Mouse (Mus musculus): ENCODE data around the gene Hoxd3.

Gene Hoxd3

GRCm38 (mm10) chr2:74678891-74679595 lies 32.7 kb upstream of the Hoxd3 start, which contains the start of gene Hoxd11:
Gene Hoxd11, plus strand, starts transcription at chr2:74679557.
- peak in 1 of 2 experiments; percentile 61 for DNase-seq (ENCODE audit: low spot score in 2 of 2)

DNA sequence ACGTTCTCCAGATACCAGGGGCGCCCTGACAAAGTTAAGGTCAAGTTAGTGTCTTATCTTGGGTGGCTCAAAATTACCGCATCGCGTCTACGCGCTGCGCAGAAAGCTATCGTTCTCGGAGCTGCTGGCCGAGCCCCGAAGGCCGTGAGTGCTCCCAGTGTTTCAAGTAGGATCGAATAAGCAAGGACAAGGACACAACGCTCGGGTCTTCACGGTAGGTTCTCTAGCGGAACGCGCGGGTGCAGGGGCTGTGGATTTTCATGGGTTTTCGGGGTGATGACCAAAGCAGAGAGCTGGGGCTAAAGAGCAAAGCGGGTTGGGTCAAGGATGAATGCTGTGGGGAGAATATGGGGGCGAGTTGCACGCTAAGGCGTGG lies 32.1 kb upstream of the Hoxd3 start:
- peak in 1 of 2 experiments; percentile 60 for DNase-seq (ENCODE audit: low spot score in 2 of 2)

DNA sequence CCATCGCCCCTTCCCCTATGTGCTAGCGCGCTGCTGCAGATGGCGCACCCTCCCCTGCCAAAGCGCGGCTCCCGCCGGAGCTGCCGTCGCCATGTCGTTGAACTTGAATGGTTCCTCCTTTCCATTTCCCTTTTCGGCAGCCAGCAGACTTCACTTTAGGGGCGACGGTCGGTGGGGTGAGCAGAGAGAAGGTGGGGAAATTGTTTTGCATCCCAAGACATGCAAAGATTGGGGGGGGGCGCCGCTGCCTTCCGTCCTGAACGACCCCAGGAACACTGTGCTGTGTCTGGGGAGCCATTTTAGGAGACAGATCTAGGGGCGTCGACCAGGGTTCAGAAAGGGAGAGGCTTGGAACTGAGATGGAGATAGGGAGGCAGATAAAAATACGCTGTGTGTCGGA lies 31.7 kb upstream of the Hoxd3 start:
- DNase-seq (ENCODE audit: low spot score in 2 of 2), result no peak

- DNase-seq (ENCODE audit: low spot score in 2 of 2), result peak in 1 of 2 experiments; percentile 56
Measured at GRCm38 (mm10) chr2:74680561-74681398, 30.9 kb upstream of the Hoxd3 start.

GRCm38 (mm10) chr2:74681594-74682531 lies 29.9 kb upstream of the Hoxd3 start:
- DNase-seq (ENCODE audit: low spot score in 2 of 2), result peak; percentile 31 to 62

DNA sequence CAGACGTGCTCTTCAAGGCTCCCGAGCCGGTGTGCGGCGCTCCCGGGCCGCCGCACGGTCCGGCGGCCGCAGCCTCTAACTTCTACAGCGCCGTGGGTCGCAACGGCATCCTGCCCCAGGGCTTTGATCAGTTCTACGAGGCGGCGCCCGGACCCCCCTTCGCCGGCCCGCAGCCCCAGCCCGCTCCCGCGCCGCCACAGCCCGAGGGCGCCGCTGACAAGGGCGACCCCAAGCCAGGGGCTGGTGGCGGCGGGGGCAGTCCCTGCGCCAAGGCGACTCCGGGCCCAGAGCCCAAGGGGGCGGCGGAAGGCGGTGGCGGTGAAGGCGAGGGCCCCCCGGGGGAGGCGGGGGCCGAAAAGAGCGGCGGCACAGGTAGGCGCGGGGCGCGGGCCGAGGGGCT lies 28.9 kb upstream of the Hoxd3 start:
- peak in 1 of 2 experiments; percentile 57 for DNase-seq (ENCODE audit: low spot score in 2 of 2)

DNA sequence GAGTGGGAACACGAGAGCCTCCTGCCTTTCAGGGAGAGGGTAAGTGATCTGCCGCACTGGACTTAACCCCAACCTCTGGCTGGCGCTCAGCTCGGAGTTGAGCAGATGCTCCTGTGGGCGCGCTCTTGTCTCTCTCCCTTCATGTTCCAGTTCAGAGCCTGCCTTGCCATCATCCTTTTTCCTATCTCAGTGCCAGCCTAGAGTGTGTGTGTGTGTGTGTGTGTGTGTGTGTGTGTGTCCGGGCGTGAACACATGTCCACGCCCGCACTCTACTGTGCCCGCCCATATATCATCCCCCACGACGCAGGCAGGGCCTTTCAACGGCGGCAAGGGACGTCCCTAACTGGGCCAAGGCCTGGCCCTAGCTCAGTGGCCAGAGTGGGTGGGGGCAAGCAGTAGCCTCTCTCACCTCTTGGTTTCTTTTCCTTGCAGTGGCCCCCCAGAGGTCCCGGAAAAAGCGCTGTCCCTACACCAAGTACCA lies 28.2 kb upstream of the Hoxd3 start:
- peak in 1 of 2 experiments; percentile 58 for DNase-seq (ENCODE audit: low spot score in 2 of 2)

DNA sequence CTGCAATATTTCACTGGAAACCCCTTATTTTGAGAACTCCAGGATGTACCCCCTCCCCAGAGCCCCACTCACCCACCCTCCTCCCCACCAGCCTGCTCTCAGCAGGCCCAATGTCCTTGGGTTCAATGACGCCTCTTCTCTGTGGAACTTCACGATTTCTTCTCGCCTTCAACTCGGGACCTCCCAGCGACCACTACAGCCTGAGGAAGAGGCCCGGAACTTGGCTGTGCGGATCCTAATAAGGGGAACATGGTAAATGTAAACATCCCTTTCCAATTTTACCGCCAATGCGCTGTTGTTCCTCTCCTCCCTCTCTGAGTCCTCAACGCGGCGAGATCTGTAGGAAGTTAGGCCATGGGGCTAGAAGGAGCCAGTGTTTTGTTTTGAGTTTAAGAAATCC lies 27.6 kb upstream of the Hoxd3 start:
- DNase-seq (ENCODE audit: low spot score in 2 of 2), result no peak

DNA sequence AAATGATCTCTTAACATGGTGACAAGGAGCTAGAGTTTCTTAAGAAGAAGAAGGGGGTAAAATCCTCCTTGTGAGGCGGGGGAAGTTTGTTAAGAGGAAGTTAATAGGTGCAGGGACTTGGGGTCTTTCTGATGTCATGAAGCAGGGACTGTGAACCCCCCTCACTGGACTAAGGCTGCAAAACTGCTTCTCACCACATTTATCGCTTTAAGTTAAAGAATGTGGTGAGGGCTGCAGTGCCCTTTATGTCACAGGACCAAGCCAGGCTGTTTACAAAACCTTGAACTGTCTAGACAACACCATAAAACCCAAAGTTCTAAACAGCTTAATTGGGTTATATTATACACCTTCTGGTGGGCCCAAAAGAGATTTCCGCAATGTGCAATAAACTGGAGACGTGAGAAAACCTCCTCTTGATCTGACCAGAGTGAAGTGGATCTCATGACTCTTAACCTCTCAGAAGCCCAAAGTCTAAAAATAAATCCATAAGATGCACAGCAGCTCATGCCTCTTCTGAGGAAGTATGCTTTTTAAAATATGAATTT lies 26.6 kb upstream of the Hoxd3 start:
- DNase-seq (ENCODE audit: low spot score in 2 of 2), result no peak

GRCm38 (mm10) chr2:74686301-74686987 lies 25.3 kb upstream of the Hoxd3 start:
- peak in 1 of 2 experiments; percentile 46 for DNase-seq (ENCODE audit: low spot score in 2 of 2)

DNA sequence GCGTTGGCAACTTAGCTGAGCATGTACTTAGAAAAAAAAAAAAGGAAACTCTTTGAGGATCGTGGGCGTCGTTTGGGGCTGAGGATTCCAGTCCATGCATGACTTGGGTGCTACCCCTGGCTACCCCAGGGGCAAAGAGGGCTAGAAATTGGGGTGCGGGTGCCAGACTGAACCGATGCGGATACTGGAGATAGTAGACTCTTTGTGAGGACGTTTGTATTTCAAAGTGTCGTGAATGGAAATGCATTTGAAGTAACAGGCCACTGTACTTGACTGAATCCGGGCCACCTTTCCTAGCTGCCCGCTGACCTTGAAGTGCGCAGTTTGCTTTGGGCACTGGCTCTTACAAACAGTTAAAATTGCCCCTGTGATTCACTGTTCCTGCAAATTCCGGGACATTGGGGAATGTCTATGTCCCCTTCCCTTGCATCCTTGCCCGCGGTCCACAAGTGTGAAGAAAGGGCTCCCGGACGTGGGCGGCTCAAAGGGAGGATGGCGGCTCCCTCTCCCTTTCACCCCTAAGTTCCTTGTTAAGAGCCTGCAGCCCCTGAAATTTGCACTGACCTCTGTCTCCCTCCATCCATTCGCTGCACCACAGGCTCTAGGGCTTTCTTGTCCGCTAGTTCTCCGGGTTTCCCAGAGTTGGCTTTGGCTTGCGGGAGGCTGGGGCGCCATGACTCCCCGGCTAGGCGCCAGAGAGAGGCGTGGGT lies 24.6 kb upstream of the Hoxd3 start:
- no peak for DNase-seq (ENCODE audit: low spot score in 2 of 2)

- peak in 1 of 2 experiments; percentile 24 for DNase-seq (ENCODE audit: low spot score in 2 of 2)
Measured at GRCm38 (mm10) chr2:74687698-74688555, 23.8 kb upstream of the Hoxd3 start.

DNA sequence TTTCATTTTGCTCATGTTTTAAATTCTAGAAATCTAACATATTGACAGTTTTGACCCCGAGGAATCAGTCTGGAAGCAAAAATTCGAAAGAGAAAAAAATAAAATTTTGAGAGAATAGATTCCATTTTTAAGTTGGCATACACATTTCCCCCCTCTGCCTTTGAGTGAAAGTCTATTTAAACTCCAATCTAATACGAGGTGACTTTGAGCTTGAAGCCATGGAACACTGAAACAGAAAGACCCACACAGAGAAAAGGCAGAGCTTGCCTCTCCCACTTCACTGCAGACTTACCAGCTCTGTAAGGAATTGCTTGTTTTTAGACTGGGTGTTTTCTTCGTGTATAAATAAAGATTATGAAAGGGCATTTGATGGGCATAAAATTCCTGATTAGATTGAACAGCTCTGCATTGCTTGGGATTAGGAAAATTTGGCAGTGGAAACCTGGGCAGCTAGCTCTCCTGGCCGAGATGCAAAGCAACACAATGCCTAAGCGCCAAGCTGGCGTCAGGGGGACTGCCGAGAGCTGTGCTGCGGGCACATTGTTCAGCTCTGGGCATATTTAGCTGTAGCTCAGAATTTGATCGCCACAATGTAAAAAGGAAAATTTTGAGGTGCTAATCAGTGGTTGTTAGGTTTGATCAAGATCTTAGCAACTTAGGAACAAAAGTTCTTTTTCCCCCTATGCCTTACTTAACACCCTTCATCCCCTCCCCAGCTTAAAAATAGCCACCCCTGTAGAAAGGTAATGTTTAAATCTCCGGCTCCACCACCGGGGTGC lies 22.7 kb upstream of the Hoxd3 start:
- DNase-seq (ENCODE audit: low spot score in 2 of 2), result no peak

- DNase-seq (ENCODE audit: low spot score in 2 of 2), result peak in 1 of 2 experiments; percentile 25
Measured at GRCm38 (mm10) chr2:74689574-74690337, 22.0 kb upstream of the Hoxd3 start.

DNA sequence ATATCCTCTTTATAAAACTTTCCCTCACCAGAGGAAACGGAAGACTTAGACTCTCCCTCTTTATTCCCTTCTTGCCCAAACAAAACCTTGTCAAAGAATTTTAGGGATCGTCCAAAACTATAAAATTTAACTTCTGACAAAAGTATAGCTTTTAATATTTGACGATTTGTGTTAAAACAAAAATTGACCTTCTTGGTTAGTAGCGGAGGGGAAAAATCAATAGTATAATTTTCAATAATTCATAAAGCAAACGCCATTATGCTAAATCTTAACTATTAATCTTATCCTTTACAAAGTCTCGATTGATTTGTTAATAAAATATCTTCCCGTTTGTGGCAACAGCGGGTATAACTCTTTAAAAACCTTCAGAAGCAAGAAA lies 21.4 kb upstream of the Hoxd3 start:
- no peak for DNase-seq (ENCODE audit: low spot score in 2 of 2)

DNA sequence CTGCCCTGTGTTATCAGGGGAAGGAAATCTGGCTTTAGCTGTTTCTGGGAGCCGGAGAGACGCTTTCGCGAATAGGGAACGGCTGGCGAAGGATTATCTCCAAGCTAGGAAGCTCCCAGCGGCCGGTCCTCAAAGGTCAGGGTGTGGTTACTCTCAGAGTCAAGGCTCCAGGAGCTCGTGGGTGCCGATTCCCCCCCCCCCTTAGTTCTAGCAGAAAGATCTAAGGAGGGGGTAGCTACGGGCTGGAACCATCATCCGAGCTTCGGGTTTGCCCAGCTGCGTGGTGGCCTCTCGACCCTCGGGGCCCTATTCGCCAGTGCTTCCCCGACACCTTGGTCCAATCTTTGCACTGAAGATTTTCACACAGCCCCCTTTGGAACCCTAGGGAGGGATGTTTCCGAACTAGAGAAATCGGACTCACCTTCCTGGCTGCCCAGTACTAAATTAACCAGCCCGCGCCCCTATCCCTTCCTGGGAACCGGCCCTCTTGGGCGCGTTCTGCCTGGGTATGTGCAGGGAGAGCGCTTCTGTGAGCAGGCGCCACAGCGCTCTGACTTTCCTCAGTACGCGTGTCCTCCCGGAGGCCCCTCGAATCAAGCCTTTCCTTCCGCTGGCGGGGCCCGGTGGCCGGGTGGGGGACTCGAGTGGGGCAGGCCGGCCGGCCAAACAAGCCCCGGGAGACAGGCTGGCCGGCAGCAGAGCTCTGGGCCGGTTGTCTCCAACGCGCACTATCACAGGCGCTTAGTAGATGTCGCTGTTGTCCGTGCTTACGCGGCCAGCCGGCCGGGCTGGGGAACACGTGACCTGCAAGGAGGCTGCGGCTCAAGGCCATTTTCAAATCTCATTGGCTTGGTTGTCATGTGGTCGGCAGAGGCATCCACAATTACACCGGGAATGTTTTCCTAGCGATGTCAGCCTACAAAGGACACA lies 20.4 kb upstream of the Hoxd3 start, which contains the start of gene Hoxd10:
Gene Hoxd10 (plus strand): TSS at position 903 of the 930 bp plus-strand sequence.
- peak in 1 of 2 experiments; percentile 82 for DNase-seq (ENCODE audit: low spot score in 2 of 2)
